In genomic region chr5:124175138-124175537, GRCm38 (mm10) we compare ENCODE assay signal across 7 mouse cellular contexts. TPM values are rescaled to one million over a fixed set of nuclear protein-coding genes. Genes with fewer than 3 reads are reported as not detected.
A peak's percentile ranks its signal among the peaks of the same experiment; 100 is the strongest.
DNase-seq lines count a peak whose midpoint lies in the region; ATAC-seq and TF ChIP-seq lines count a peak whose summit lies in the region.

No protein-coding gene starts in this region.

- TF ChIP-seq POLR2A in heart, adult 2 months (IDR thresholded peaks at IDR 0.05; ENCODE audit: insufficient read depth, low read depth, low read length): no peak

- intact Hi-C loops in heart, adult 2 months (cut with DNase I): no loop called here
- intact Hi-C loops in heart, postnatal 36 days (cut with DNase I): no loop called here

- ATAC-seq in neural tube, embryonic 11.5 days (ENCODE audit: insufficient read depth, low FRiP score, low TSS enrichment): no peak
- ATAC-seq in hindbrain, embryonic 14.5 days (ENCODE audit: low FRiP score): peak; percentile 46; the same call in 1 of the 2 replicates

- no peak overlapping the region for H3K9ac ChIP-seq in heart, adult 2 months (ENCODE audit: low read depth, low read length)
- H3K9ac ChIP-seq in neural tube, embryonic 11.5 days (ENCODE audit: low read length): no peak overlapping the region
- H3K9ac ChIP-seq in hindbrain, embryonic 14.5 days: no peak overlapping the region

- H3K27ac ChIP-seq in heart, adult 2 months: peak overlapping the region; percentile 84
- H3K27ac ChIP-seq in neural tube, embryonic 11.5 days (ENCODE audit: low read depth, low read length): no peak overlapping the region
- H3K27ac ChIP-seq in hindbrain, embryonic 14.5 days: no peak overlapping the region

- no peaks in the 10 kb centered on the region for H3K27me3 ChIP-seq in heart, adult 2 months (ENCODE audit: control insufficient read depth, insufficient read depth, low read length)
- no peaks in the 10 kb centered on the region for H3K27me3 ChIP-seq in neural tube, embryonic 11.5 days (ENCODE audit: control insufficient read depth, insufficient read depth, low read length)
- no peaks in the 10 kb centered on the region for H3K27me3 ChIP-seq in hindbrain, embryonic 14.5 days (ENCODE audit: control insufficient read depth, insufficient read depth, low read length)

- no peaks in the 10 kb centered on the region for H3K9me3 ChIP-seq in neural tube, embryonic 11.5 days (ENCODE audit: control insufficient read depth, low read length)
- H3K9me3 ChIP-seq in hindbrain, embryonic 14.5 days (ENCODE audit: control insufficient read depth, low read length): no peaks in the 10 kb centered on the region

- peaks cover 2% of the 10 kb centered on the region for H3K79me2 ChIP-seq in heart, adult 2 months (replicated peaks; ENCODE audit: control insufficient read depth, insufficient read depth, low read length)

- WGBS in heart, adult 2 months: 40% methylated on average over 4 of the region's 4 CpGs
- WGBS in neural tube, embryonic 11.5 days: 37% methylated on average over 4 of the region's 4 CpGs
- 17% methylated on average over 4 of the region's 4 CpGs for WGBS in hindbrain, embryonic 14.5 days

- DNase-seq in heart, adult 2 months: no peak
- DNase-seq in heart, postnatal 36 days: no peak
- DNase-seq in neural tube, embryonic 11.5 days (ENCODE audit: low spot score): peak; percentile 53
- no peak for DNase-seq in neural tube, embryonic 10.5 days (ENCODE audit: extremely low spot score, low spot score)
- no peak for DNase-seq in hindbrain, embryonic 14.5 days (ENCODE audit: low spot score)
- DNase-seq in right cerebral cortex, postnatal 36 days (ENCODE audit: low spot score in 2 of 2): no peak
- no peak for DNase-seq in spleen, adult 18-20 months

- no peak overlapping the region for H3K4me2 ChIP-seq in neural tube, embryonic 11.5 days (ENCODE audit: low read depth)
- no peak overlapping the region for H3K4me2 ChIP-seq in hindbrain, embryonic 14.5 days (replicated peaks)

- peaks cover 5% of the 10 kb centered on the region; the same call in 1 of the 2 replicates for H3K36me3 ChIP-seq in heart, adult 2 months (ENCODE audit: control insufficient read depth, insufficient read depth, low read length)
- no peaks in the 10 kb centered on the region for H3K36me3 ChIP-seq in neural tube, embryonic 11.5 days (ENCODE audit: control insufficient read depth, insufficient read depth, low read length)
- no peaks in the 10 kb centered on the region for H3K36me3 ChIP-seq in hindbrain, embryonic 14.5 days (replicated peaks; ENCODE audit: control insufficient read depth, insufficient read depth)

- no peak overlapping the region for H3K4me3 ChIP-seq in heart, adult 2 months
- H3K4me3 ChIP-seq in neural tube, embryonic 11.5 days (ENCODE audit: low read depth, low read length): no peak overlapping the region
- H3K4me3 ChIP-seq in hindbrain, embryonic 14.5 days (replicated peaks; ENCODE audit: low read length): no peak overlapping the region

- H3K4me1 ChIP-seq in heart, adult 2 months (ENCODE audit: control insufficient read depth, insufficient read depth, low read length): peaks cover 27% of the 10 kb centered on the region
- peaks cover 15% of the 10 kb centered on the region for H3K4me1 ChIP-seq in neural tube, embryonic 11.5 days (ENCODE audit: control insufficient read depth, insufficient read depth, low read length)
- H3K4me1 ChIP-seq in hindbrain, embryonic 14.5 days (replicated peaks; ENCODE audit: control insufficient read depth, insufficient read depth, low read length): peaks cover 20% of the 10 kb centered on the region; the same call in 1 of the 2 replicates

- no peak for TF ChIP-seq EP300 in heart, adult 2 months (IDR thresholded peaks at IDR 0.05; ENCODE audit: insufficient read depth, low read depth, low read length)

- TF ChIP-seq CTCF in heart, adult 2 months (IDR thresholded peaks at IDR 0.05): no peak

RNA-seq across cellular contexts. Expression of gene Arl6ip4, which starts 59.2 kb away (rescaled TPM):
- total RNA-seq in heart, adult 2 months (2021): 10 to 100 TPM; 34.2 to 41.5 TPM
- polyA plus RNA-seq in heart, adult 2 months (2012; rRNA removed): 16.9 and 17.5 TPM in 2 replicates
- 10 to 100 TPM; 36.5 to 39.0 TPM for total RNA-seq in heart, postnatal 36 days (2021)
- polyA plus RNA-seq in neural tube, embryonic 11.5 days (2014; fragmentation: Nextera tagmentation; extraction: Ambion mirVana): 84.7 and 88.9 TPM in 2 replicates
- polyA plus RNA-seq in hindbrain, embryonic 14.5 days (2014; fragmentation: Nextera tagmentation; extraction: Ambion mirVana): 62.6 and 72.1 TPM in 2 replicates
